Mouse (Mus musculus): ENCODE data around the gene Nrg3.

DNA sequence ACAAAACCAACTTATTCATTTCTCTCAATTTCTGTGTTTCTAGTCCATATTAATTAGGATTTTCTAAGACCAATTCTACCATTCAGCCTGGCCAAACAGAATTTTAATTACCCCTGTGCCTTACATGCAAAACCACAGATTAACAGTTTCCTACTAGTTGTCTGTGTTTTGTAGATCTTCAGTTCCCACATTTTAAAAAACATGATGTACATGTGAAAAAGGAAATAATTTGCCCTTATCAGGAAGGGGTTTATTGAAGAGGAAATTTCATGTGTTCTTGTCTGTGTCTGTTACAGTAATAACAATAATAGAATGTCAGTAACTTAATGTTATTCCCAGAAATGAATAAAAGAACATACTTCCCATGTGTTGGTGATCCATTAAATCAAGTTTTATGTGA, 939.4 kb downstream of the Nrg3 start:
- TF ChIP-seq USF1 (IDR thresholded peaks at IDR 0.05; ENCODE audit: low read depth, low read length) (no peak), POLR2A (IDR thresholded peaks at IDR 0.05; ENCODE audit: control insufficient read depth in 1 of 2, insufficient read depth in 1 of 2, low read depth in 1 of 2, low read length in 2 of 2, poor library complexity in 1 of 2) (no peak), ZC3H11A (IDR thresholded peaks at IDR 0.05; ENCODE audit: low read depth, low read length) (no peak), MAX (IDR thresholded peaks at IDR 0.05; ENCODE audit: low read length) (no peak), TAL1 (IDR thresholded peaks at IDR 0.05; ENCODE audit: low read length) (no peak), CHD1 (IDR thresholded peaks at IDR 0.05; ENCODE audit: low read depth, low read length) (no peak), USF2 (IDR thresholded peaks at IDR 0.05; ENCODE audit: borderline replicate concordance in 1 of 2, insufficient read depth in 1 of 2, low read depth in 1 of 2, low read length in 2 of 2) (no peak), GATA1 (IDR thresholded peaks at IDR 0.05; ENCODE audit: low read depth, low read length) (peak; percentile 70; the same call in 1 of the 2 replicates), CTCF (IDR thresholded peaks at IDR 0.05 in 2 of 3, conservative IDR thresholded peaks at IDR 0.05 in 1 of 3; ENCODE audit: control insufficient read depth in 1 of 3, insufficient read depth in 1 of 3, low read depth in 2 of 3, low read length in 3 of 3, poor library complexity in 1 of 3, severe bottlenecking in 1 of 3) (no peak), POLR2AphosphoS2 (IDR thresholded peaks at IDR 0.05; ENCODE audit: low read length) (no peak), POLR2AphosphoS5 (IDR thresholded peaks at IDR 0.05; ENCODE audit: borderline replicate concordance, low read depth, low read length) (no peak), RAD21 (IDR thresholded peaks at IDR 0.05; ENCODE audit: low read depth, low read length) (no peak), MYC (IDR thresholded peaks at IDR 0.05; ENCODE audit: low read depth, low read length) (peak; percentile 23; the same call in 1 of the 2 replicates), RCOR1 (IDR thresholded peaks at IDR 0.05; ENCODE audit: low read depth, low read length) (no peak)

Data from MEL (cell line).